Mouse (Mus musculus) lung, embryonic 16.5 days (tissue): ENCODE data around the gene Tax1bp3. TPM values are rescaled to one million over a fixed set of nuclear protein-coding genes. Genes with fewer than 3 reads are reported as not detected.

ENCODE experiments used
- ATAC-seq: fragments of 200-750 bp; cut with Nextera tagmentation; 2 replicates; pipeline ENCODE4 v1.8.0; 2017; ENCODE audit warnings: low read depth, mild to moderate bottlenecking, moderate library complexity
- H3K27ac ChIP-seq: fragments of 300-500 bp; sonication (generic); 2 replicates; pipeline ENCODE4 v1.5.1; 2014; ENCODE audit warnings: mild to moderate bottlenecking, control low read depth, low read length
- H3K27me3 ChIP-seq: fragments of 300-500 bp; sonication (generic); 2 replicates; pipeline ENCODE4 v1.6.1; 2014; ENCODE audit warnings: low read depth, low read length, mixed read lengths; ENCODE audit not compliant: control insufficient read depth, insufficient read depth
- H3K36me3 ChIP-seq: fragments of 300-500 bp; sonication (generic); 2 replicates; pipeline ENCODE4 v1.6.1; 2014; ENCODE audit warnings: low read length; ENCODE audit not compliant: control insufficient read depth, insufficient read depth
- H3K4me1 ChIP-seq: fragments of 300-500 bp; sonication (generic); replicated peaks from 2 replicates; pipeline ENCODE4 v1.6.1; 2014; ENCODE audit warnings: low read length, mixed read lengths; ENCODE audit not compliant: control insufficient read depth, insufficient read depth
- H3K4me2 ChIP-seq: fragments of 300-500 bp; sonication (generic); 2 replicates; pipeline ENCODE4 v1.6.1; 2014; ENCODE audit warnings: low read depth, low read length, control low read depth
- H3K4me3 ChIP-seq: fragments of 300-500 bp; sonication (generic); 2 replicates; pipeline ENCODE4 v1.5.1; 2014; ENCODE audit warnings: mild to moderate bottlenecking, low read length, control low read depth
- H3K9ac ChIP-seq: fragments of 300-500 bp; sonication (generic); 2 replicates; pipeline ENCODE4 v1.6.1; 2014; ENCODE audit warnings: low read length, control low read depth
- H3K9me3 ChIP-seq: fragments of 300-500 bp; sonication (generic); 2 replicates; pipeline ENCODE4 v1.6.1; 2016; ENCODE audit warnings: low read length; ENCODE audit not compliant: control insufficient read depth
- WGBS: fragments of 180-500 bp; shearing (Covaris S2); extraction: QIAGEN DNeasy Blood & Tissue Kit; methylation state at CpG from one replicate; pipeline ENCODE4 v1.1.7; 2014; 5-methylcytosine and 5-hydroxymethylcytosine counted together
- polyA plus RNA-seq: library from polyadenylated mRNA; unstranded; fragments of >200 nt; fragmentation: Nextera tagmentation; extraction: Ambion mirVana; gene quantifications from 2 replicates; pipeline ENCODE4 v1.2.1, GENCODE M21; 2015

The Tax1bp3 gene
- 275 and 278 TPM in 2 replicates for polyA plus RNA-seq

DNA sequence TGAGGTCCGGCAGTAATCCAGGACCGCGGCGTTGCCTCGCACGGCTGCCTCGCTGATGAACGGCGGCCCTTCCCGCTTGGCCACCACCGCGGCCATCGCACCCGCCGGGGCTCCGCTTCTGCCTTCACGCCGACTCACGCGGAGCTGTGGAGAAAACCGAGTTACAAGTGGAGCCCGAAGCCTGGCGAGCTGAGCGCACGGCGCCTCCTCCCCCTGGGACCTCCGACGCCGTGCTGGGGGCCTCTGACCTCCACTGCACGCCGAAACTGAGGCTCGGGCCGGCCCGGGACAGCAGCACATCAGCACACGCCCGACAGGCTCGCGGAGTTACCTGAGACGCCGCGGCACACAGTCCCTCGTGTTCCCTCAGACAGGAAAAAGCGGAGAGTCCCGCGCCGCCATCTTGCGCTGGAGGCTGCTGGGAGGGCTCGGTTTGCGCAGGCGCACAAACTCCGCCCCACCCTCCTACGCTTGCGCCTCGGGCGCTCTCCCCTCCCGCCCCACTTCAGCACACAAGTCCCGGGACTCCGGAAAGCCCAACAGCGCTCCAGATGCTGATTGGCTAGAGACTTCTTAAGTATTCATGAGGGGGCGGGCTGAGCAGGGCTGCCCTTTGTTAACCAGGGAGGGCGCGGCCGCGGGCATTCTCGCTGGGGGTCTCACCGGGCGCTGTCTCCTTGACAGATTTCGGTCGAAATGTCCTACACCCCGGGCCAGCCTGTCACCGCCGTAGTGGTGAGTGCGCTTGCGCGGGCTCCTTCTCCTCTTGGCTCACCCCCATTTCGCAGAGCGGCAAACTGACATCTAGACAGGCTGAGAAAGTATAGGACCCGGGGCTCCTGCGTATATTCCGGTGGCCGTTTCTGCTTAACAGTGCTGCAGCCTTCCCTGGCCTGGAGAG is at the start of gene Tax1bp3, which contains the start of gene Emc6:
Tax1bp3 (plus strand) TSS at position 476 of the 901 bp plus-strand sequence.
Emc6 (minus strand) TSS at position 430 of the 901 bp plus-strand sequence.
- peak within 1 kb of the TSS; percentile 99 for H3K27ac ChIP-seq
- no peaks in the 10 kb centered on the region for H3K9me3 ChIP-seq
- peaks cover 8% of the 10 kb centered on the region; the same call in 1 of the 2 replicates for H3K36me3 ChIP-seq
- peak within 1 kb of the TSS; percentile 77 for H3K4me2 ChIP-seq
- peaks cover 34% of the 10 kb centered on the region for H3K4me1 ChIP-seq
- ATAC-seq: peak; percentile 98
- WGBS: under 1% methylated on average over 75 of the region's 81 CpGs
- peak within 1 kb of the TSS; percentile 83 for H3K4me3 ChIP-seq
- H3K9ac ChIP-seq: peak within 1 kb of the TSS; percentile 95
- no peaks in the 10 kb centered on the region for H3K27me3 ChIP-seq

DNA sequence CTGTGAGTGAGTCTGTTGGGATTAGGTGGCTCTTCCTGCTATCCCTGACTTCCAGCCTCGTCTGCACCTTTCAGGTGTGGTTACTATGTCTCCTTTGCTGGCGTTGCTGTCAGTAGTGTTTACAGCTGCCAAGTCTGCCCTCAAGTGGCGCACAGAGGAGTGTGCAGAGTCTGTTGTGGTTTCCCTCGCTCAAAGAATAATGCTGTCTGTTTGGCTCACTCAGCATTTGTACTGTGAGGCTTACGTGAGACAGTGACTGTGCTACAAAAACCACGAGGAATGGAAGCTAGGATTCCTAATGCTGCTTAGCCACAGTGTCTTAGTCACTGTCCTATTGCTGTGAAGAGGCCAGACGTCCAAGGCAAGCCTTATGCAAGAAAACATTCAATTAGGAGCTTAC is 45.9 kb upstream of the Tax1bp3 start:
- H3K9me3 ChIP-seq: no peaks in the 10 kb centered on the region
- no peaks in the 10 kb centered on the region for H3K27me3 ChIP-seq
- 70% methylated on average over 7 of the region's 7 CpGs for WGBS
- no peaks in the 10 kb centered on the region for H3K36me3 ChIP-seq
- no peak overlapping the region for H3K4me3 ChIP-seq
- no peak overlapping the region for H3K27ac ChIP-seq
- no peak overlapping the region for H3K9ac ChIP-seq
- no peak for ATAC-seq
- peaks cover 16% of the 10 kb centered on the region for H3K4me1 ChIP-seq
- no peak overlapping the region for H3K4me2 ChIP-seq

DNA sequence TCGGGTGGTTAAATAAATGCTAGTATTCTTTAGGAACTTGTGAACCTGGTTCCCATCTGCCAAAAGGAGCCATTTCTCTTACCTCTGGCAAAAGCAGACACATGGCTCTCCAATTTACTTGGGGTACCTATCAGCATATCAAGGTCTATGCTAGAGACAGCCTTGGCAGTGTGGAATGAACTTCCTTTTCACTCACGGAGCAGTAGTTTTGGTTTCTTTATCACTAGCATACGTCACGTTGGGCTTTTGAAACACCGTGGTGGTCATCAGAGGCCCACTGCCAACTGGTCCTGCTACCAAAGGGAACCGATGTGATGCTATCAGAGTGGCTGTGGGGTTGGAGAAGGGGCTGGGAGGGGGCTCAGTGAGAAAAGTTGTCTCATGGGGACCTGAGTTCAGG is 43.9 kb upstream of the Tax1bp3 start:
- no peak overlapping the region for H3K27ac ChIP-seq
- H3K4me3 ChIP-seq: no peak overlapping the region
- H3K4me1 ChIP-seq: peaks cover 26% of the 10 kb centered on the region
- no peaks in the 10 kb centered on the region for H3K36me3 ChIP-seq
- ATAC-seq: no peak
- 88% methylated on average over 6 of the region's 6 CpGs for WGBS
- H3K4me2 ChIP-seq: no peak overlapping the region
- no peaks in the 10 kb centered on the region for H3K9me3 ChIP-seq
- H3K9ac ChIP-seq: no peak overlapping the region
- no peaks in the 10 kb centered on the region for H3K27me3 ChIP-seq

DNA sequence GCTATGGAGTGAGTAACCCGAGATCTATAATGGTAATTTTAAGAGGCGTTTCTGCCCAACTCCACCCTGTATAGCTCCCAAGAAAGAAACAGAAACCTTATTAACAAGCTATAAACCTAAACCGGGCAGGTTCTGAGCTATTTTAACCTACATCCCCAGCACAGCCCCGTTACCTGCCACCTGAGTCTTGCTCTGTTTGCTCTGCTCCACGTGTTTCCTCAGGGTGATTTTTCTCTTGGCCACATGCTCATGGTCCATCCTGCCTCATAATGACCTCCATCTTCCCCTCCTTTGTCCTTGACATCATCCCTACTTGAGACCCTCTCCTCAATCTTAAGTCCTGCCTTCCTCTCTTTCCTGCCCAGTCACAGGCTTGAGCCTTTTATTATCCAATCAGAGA is 42.7 kb upstream of the Tax1bp3 start:
- 83% methylated on average over 5 of the region's 5 CpGs for WGBS
- Histone ChIP-seq H3K4me3 (no peak overlapping the region), H3K27ac (no peak overlapping the region), H3K9ac (peak overlapping the region; percentile 17; the same call in 1 of the 2 replicates), H3K36me3 (no peaks in the 10 kb centered on the region), H3K27me3 (no peaks in the 10 kb centered on the region), H3K9me3 (no peaks in the 10 kb centered on the region), H3K4me1 (peaks cover 32% of the 10 kb centered on the region), H3K4me2 (peak overlapping the region; percentile 34)
- ATAC-seq: no peak

DNA sequence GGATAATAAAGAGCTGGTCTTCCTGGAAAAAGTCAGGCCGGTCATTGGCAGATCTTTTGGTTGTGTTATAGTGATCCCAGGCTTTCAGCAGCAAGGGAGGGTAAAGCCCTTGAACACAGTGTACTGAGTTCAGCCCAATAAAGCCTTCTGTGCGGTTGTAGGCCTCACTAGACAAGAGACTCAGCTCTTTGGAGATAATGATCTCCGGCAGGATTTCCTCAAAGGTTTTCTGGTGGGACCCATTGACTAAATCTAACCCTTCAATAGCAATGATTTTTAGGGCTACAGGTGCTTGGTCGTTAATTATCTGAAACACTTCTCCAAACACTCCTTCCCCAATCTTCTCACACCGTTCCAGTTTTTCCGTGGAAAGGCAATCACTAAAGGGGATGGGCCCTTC is 40.3 kb upstream of the Tax1bp3 start:
- Histone ChIP-seq H3K4me1 (peaks cover 32% of the 10 kb centered on the region), H3K27me3 (no peaks in the 10 kb centered on the region), H3K4me3 (peak overlapping the region; percentile 95), H3K36me3 (no peaks in the 10 kb centered on the region), H3K27ac (no peak overlapping the region), H3K9me3 (no peaks in the 10 kb centered on the region), H3K9ac (peak overlapping the region; percentile 84), H3K4me2 (peak overlapping the region; percentile 80)
- ATAC-seq: no peak
- 59% methylated on average over 6 of the region's 6 CpGs for WGBS

DNA sequence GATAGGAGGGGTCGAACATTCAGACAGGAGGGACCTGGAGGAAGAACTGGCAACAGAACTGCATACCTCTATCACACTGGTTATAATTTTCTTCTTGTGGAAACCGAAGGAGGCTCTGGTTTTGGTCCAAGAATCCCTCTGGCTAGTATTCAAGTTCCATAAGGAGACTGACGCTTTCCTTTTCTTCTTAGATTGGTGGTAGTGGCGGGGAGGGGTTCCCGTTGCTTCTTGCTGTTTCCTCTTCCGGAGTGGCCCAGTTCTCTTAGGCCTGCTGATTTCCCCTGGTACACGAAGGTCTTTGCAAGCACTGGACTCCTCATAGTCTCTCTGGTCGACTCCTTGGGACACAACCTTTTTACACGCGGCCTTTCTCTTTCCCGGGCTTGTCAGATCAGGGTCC is 39.8 kb upstream of the Tax1bp3 start:
- Histone ChIP-seq H3K27me3 (no peaks in the 10 kb centered on the region), H3K36me3 (no peaks in the 10 kb centered on the region), H3K9me3 (no peaks in the 10 kb centered on the region), H3K4me1 (peaks cover 32% of the 10 kb centered on the region), H3K4me2 (peak overlapping the region; percentile 80), H3K9ac (peak overlapping the region; percentile 84), H3K27ac (peak overlapping the region; percentile 48; the same call in 1 of the 2 replicates), H3K4me3 (peak overlapping the region; percentile 95)
- 13% methylated on average over 11 of the region's 11 CpGs for WGBS
- ATAC-seq: no peak

DNA sequence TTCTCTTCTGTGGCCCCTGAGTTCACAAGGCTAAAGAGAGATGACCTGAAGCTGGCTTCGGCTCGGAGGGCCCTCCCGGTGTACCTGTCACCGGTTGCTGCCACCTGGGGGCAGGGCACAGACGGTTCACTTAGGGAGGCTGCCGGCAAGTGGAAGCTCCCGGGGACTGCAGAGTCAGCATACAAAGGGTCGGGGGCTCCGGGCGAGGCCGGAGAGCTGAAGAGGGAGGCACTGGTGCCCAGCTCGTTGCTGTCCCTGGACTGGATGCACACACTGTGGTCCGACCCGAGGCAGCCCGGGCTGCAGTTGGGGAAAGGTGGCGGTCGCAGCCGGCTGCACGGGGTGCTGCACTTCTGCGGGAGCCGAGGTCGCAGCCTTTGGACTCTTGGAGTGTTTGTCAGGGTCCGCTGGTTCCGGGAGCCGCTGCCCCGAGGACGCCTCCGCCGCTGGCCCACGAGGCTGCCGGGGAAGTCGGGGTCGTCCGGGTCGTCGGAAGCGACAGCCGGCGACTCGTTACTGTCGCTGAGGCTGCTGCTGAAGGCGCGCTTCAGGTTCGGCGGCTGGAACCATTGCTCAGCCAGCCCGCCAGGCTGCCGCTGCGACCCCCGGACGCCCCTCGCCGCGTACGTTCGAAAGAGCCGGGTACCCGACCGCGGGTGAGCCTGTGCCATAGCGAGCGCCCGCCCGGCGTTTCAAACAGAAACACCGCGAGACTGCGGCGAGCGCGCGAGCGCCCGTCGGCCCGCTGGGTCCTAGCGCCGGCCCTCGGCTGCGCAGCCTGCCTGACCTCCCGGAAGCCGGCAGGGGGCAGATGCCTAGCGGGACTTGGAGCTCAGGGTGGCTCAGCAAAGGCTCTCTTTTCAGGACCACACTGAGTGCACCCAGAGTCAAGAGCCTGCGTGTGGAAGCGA is 39.0 kb upstream of the Tax1bp3 start, which contains the start of gene Haspin:
Haspin (minus strand) TSS at position 704 of the 911 bp plus-strand sequence.
- peak within 1 kb of the TSS; percentile 48 for H3K27ac ChIP-seq
- ATAC-seq: peak; percentile 98

DNA sequence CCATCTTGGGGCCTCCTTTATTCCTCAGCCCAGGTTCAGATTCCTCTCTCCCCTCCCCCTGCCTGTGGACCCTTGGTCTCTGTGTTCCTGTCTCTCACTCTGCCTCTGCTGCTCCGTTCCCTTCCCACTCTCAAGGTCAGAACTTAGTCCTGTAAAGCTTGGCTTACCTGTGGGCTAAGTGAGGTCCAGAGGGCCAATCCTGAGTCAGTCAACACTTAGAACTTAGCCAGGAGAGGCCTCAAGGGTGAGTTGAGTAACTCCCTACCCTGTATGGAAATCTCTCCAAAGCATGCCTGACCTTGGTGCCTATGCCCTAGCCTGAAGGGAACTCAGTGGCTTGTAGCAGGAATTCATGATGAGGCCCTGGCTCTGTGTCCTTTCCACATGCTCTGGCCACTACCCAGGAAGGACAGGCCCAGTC is 32.6 kb upstream of the Tax1bp3 start:
- H3K4me1 ChIP-seq: peaks cover 3% of the 10 kb centered on the region; the same call in 1 of the 2 replicates
- H3K9me3 ChIP-seq: no peaks in the 10 kb centered on the region
- ATAC-seq: peak; percentile 79
- WGBS: 45% methylated on average over 1 of the region's 1 CpGs
- H3K27me3 ChIP-seq: no peaks in the 10 kb centered on the region
- H3K4me3 ChIP-seq: no peak overlapping the region
- no peak overlapping the region for H3K4me2 ChIP-seq
- no peak overlapping the region for H3K27ac ChIP-seq
- H3K9ac ChIP-seq: no peak overlapping the region
- no peaks in the 10 kb centered on the region for H3K36me3 ChIP-seq

More for the DNA sequence above, 39.0 kb upstream of the Tax1bp3 start, which contains the start of gene Haspin:
- no peaks in the 10 kb centered on the region for H3K9me3 ChIP-seq
- H3K27me3 ChIP-seq: no peaks in the 10 kb centered on the region
- H3K36me3 ChIP-seq: no peaks in the 10 kb centered on the region
- peak within 1 kb of the TSS; percentile 80 for H3K4me2 ChIP-seq
- WGBS: under 1% methylated on average over 79 of the region's 84 CpGs
- peak within 1 kb of the TSS; percentile 84 for H3K9ac ChIP-seq
- H3K4me1 ChIP-seq: peaks cover 32% of the 10 kb centered on the region
- H3K4me3 ChIP-seq: peak within 1 kb of the TSS; percentile 95
